Mouse (Mus musculus): ENCODE results near the gene Olfr1086. TPM values are rescaled to one million over a fixed set of nuclear protein-coding genes. Genes with fewer than 3 reads are reported as not detected.
"Not testable (repeated sequence)": the region's sequence is repeated elsewhere in the genome, so short reads cannot be mapped to it uniquely, and the experiment has no call there.

Gene Olfr1086
- not detected for total RNA-seq (2021)

GRCm38 (mm10) chr2:86679992-86680391 lies at the start of gene Olfr1086:
Gene Olfr1086 (minus strand): TSS chr2:86680092.
- no peak for DNase-seq
- intact Hi-C loops (cut with DNase I): no loop called here

DNA sequence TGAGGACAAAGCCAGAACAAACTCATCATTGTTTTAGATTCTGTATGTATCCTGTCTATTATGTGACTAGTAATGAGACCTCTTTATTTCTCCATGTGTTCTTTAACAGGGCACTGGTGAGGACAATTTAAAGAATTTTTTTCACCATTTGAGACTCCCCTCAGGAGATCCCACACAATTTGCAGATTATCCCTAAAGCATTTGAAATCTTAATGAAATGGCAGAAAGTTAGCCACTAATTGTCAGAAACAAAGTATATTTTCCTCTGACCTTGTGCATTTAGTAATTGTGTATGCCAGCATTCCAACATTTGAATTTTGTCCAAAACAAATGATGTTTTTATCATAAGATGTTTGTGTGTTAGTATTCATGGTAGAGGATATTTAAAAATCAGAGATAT lies 18.4 kb upstream of the Olfr1086 start, which contains the start of gene Olfr1087:
Gene Olfr1087, minus strand, starts transcription at position 101 of the 400 bp plus-strand sequence.
- DNase-seq: no peak
- intact Hi-C loops (cut with DNase I): no loop called here

GRCm38 (mm10) chr2:86661919-86662318 lies 18.0 kb downstream of the Olfr1086 start, which contains the start of gene Olfr1085:
Gene Olfr1085 (minus strand): TSS chr2:86662019.
- DNase-seq: no peak
- intact Hi-C loops (cut with DNase I): no loop called here

GRCm38 (mm10) chr2:86639625-86640024 lies 40.3 kb downstream of the Olfr1086 start, which contains the start of gene Olfr1084:
Gene Olfr1084 (minus strand): TSS chr2:86639725.
- intact Hi-C loops (cut with DNase I); DNase-seq: not testable (repeated sequence)

Other genes starting within 250 kb of the Olfr1086 start
- not detected for gene Olfr1065, start 229.5 kb downstream of the Olfr1086 start, total RNA-seq (2021)
- gene Olfr1066, start 223.8 kb downstream of the Olfr1086 start, total RNA-seq (2021): not detected
- not detected for gene Olfr228, start 192.7 kb downstream of the Olfr1086 start, total RNA-seq (2021)
- gene Olfr1076, start 171.6 kb downstream of the Olfr1086 start, total RNA-seq (2021): not detected
- not detected for gene Olfr1079, start 137.6 kb downstream of the Olfr1086 start, total RNA-seq (2021)
- not detected for gene Olfr1080, start 121.9 kb downstream of the Olfr1086 start, total RNA-seq (2021)
- not detected for gene Olfr1082, start 81.1 kb downstream of the Olfr1086 start, total RNA-seq (2021)
- gene Olfr1084, start 40.4 kb downstream of the Olfr1086 start, total RNA-seq (2021): not detected
- gene Olfr1085, start 18.1 kb downstream of the Olfr1086 start, total RNA-seq (2021): not detected
- gene Olfr1087, start 18.3 kb upstream of the Olfr1086 start, total RNA-seq (2021): not detected
- not detected for gene Olfr1089, start 53.6 kb upstream of the Olfr1086 start, total RNA-seq (2021)
- not detected for gene Olfr1090, start 78.9 kb upstream of the Olfr1086 start, total RNA-seq (2021)
- not detected for gene Olfr1093, start 102.4 kb upstream of the Olfr1086 start, total RNA-seq (2021)
- gene Olfr141, start 129.9 kb upstream of the Olfr1086 start, total RNA-seq (2021): not detected
- gene Olfr1094, start 144.6 kb upstream of the Olfr1086 start, total RNA-seq (2021): not detected
- not detected for gene Olfr1095, start 171.6 kb upstream of the Olfr1086 start, total RNA-seq (2021)
- gene Gm13723, start 194.7 kb upstream of the Olfr1086 start, total RNA-seq (2021): not detected
- not detected for gene Olfr1097, start 212.1 kb upstream of the Olfr1086 start, total RNA-seq (2021)
- gene Olfr1098, start 244.5 kb upstream of the Olfr1086 start, total RNA-seq (2021): not detected

Measured in heart, postnatal 10 days (tissue).